Mouse (Mus musculus) testis, adult 2 months (tissue): ENCODE results near the gene Sp9.

Source experiments
- CTCF ChIP-seq: fragments of 200-500 bp; IDR thresholded peaks from 2 replicates; pipeline ENCODE4 v1.5.1; 2012; ENCODE audit warnings: low read depth, mild to moderate bottlenecking, inconsistent platforms, low read length, moderate library complexity; ENCODE audit not compliant: control insufficient read depth, insufficient read depth, insufficient replicate concordance
- POLR2A ChIP-seq: fragments of 200-500 bp; IDR thresholded peaks from 2 replicates; pipeline ENCODE4 v1.6.1; 2012; ENCODE audit warnings: low read depth, mild to moderate bottlenecking, inconsistent platforms, low read length, moderate library complexity; ENCODE audit not compliant: control insufficient read depth

GRCm38 (mm10) chr2:73267818-73268217, 3.9 kb upstream of the Sp9 start:
- TF ChIP-seq CTCF (no peak), POLR2A (no peak)
